Mouse (Mus musculus): ENCODE measurements around the gene Trim9. TPM values are rescaled to one million over a fixed set of nuclear protein-coding genes. Genes with fewer than 3 reads are reported as not detected.

The Trim9 gene
- total RNA-seq, 2 experiments from 2014 or later = 422 to 460 TPM

- no peak for DNase-seq (ENCODE audit: low spot score in 2 of 2)
- intact Hi-C loops (cut with DNase I) = no loop called here
Observed at GRCm38 (mm10) chr12:70277071-70277939, 70.1 kb downstream of the Trim9 start.

- DNase-seq (ENCODE audit: low spot score in 2 of 2) = no peak
- intact Hi-C loops (cut with DNase I) = no loop called here
Observed at GRCm38 (mm10) chr12:70269724-70270123, 77.7 kb downstream of the Trim9 start.

- no peak for DNase-seq (ENCODE audit: low spot score in 2 of 2)
- intact Hi-C loops (cut with DNase I) = no loop called here
Observed at GRCm38 (mm10) chr12:70267314-70267713, 80.1 kb downstream of the Trim9 start.

GRCm38 (mm10) chr12:70266494-70266931, 80.9 kb downstream of the Trim9 start:
- intact Hi-C loops (cut with DNase I) = no loop called here
- no peak for DNase-seq (ENCODE audit: low spot score in 2 of 2)

- intact Hi-C loops (cut with DNase I) = no loop called here
Observed at GRCm38 (mm10) chr12:70263721-70264120, 83.7 kb downstream of the Trim9 start.

GRCm38 (mm10) chr12:70262271-70262953, 85.0 kb downstream of the Trim9 start:
- intact Hi-C loops (cut with DNase I) = no loop called here
- DNase-seq (ENCODE audit: low spot score in 2 of 2) = peak; percentile 67 to 85

More at GRCm38 (mm10) chr12:70263721-70264120, 83.7 kb downstream of the Trim9 start:
- no peak for DNase-seq (ENCODE audit: low spot score in 2 of 2)

GRCm38 (mm10) chr12:70251210-70251884, 96.1 kb downstream of the Trim9 start:
- intact Hi-C loops (cut with DNase I) = no loop called here
- DNase-seq (ENCODE audit: low spot score in 2 of 2) = no peak

GRCm38 (mm10) chr12:70249616-70250157, 97.7 kb downstream of the Trim9 start:
- intact Hi-C loops (cut with DNase I) = no loop called here
- no peak for DNase-seq (ENCODE audit: low spot score in 2 of 2)

GRCm38 (mm10) chr12:70247683-70248474, 99.5 kb downstream of the Trim9 start:
- intact Hi-C loops (cut with DNase I) = no loop called here
- DNase-seq (ENCODE audit: low spot score in 2 of 2) = no peak

GRCm38 (mm10) chr12:70242550-70242949, 104.9 kb downstream of the Trim9 start:
- intact Hi-C loops (cut with DNase I) = no loop called here

GRCm38 (mm10) chr12:70239741-70240140, 107.7 kb downstream of the Trim9 start:
- intact Hi-C loops (cut with DNase I) = loop anchor here (10.0 kb wide), 1 partner anchor 675 kb away; no protein-coding TSS in a partner anchor

More at GRCm38 (mm10) chr12:70242550-70242949, 104.9 kb downstream of the Trim9 start:
- peak in 1 of 2 experiments; percentile 51 for DNase-seq (ENCODE audit: low spot score in 2 of 2)

GRCm38 (mm10) chr12:70238604-70239003, 108.8 kb downstream of the Trim9 start:
- intact Hi-C loops (cut with DNase I) = loop anchor here (10.0 kb wide), 1 partner anchor 676 kb away; no protein-coding TSS in a partner anchor
- no peak for DNase-seq (ENCODE audit: low spot score in 2 of 2)

More at GRCm38 (mm10) chr12:70239741-70240140, 107.7 kb downstream of the Trim9 start:
- no peak for DNase-seq (ENCODE audit: low spot score in 2 of 2)

- intact Hi-C loops (cut with DNase I) = loop anchor here (5.0 to 10.0 kb wide), 2 partner anchors 197 to 680 kb away; no protein-coding TSS in a partner anchor
- DNase-seq (ENCODE audit: low spot score in 2 of 2) = peak; percentile 77 to 83
Observed at GRCm38 (mm10) chr12:70234938-70235484, 112.4 kb downstream of the Trim9 start.

GRCm38 (mm10) chr12:70234411-70234810, 113.0 kb downstream of the Trim9 start:
- DNase-seq (ENCODE audit: low spot score in 2 of 2) = no peak
- intact Hi-C loops (cut with DNase I) = loop anchor here (5.0 to 10.0 kb wide), 2 partner anchors 198 to 680 kb away; no protein-coding TSS in a partner anchor

- intact Hi-C loops (cut with DNase I) = loop anchor here (5.0 to 10.0 kb wide), 2 partner anchors 199 to 681 kb away; no protein-coding TSS in a partner anchor
- DNase-seq (ENCODE audit: low spot score in 2 of 2) = no peak
Observed at GRCm38 (mm10) chr12:70233637-70234315, 113.6 kb downstream of the Trim9 start.

- no peak for DNase-seq (ENCODE audit: low spot score in 2 of 2)
- intact Hi-C loops (cut with DNase I) = loop anchor here (5.0 to 10.0 kb wide), 2 partner anchors 200 to 683 kb away; no protein-coding TSS in a partner anchor
Observed at GRCm38 (mm10) chr12:70232020-70232544, 115.3 kb downstream of the Trim9 start.

GRCm38 (mm10) chr12:70231294-70231693, 116.1 kb downstream of the Trim9 start, which contains the start of gene Pygl:
Pygl (minus strand) TSS chr12:70231488.
- intact Hi-C loops (cut with DNase I) = loop anchor here (5.0 to 10.0 kb wide), 2 partner anchors 201 to 684 kb away; no protein-coding TSS in a partner anchor
- no peak for DNase-seq (ENCODE audit: low spot score in 2 of 2)
